Mouse (Mus musculus): ENCODE measurements around the gene Dusp22. TPM values are rescaled to one million over a fixed set of nuclear protein-coding genes. Genes with fewer than 3 reads are reported as not detected.

Dusp22 gene
- total RNA-seq, 2 experiments from 2014 or later, result 4.3 TPM; not detected in 1

Other genes starting within 250 kb of the Dusp22 start
- gene Uqcrfs1, start 114.6 kb upstream of the Dusp22 start, total RNA-seq (2014; fragmentation: Nextera tagmentation), result 153 and 194 TPM in 2 replicates
- 106 and 132 TPM in 2 replicates for gene Uqcrfs1, start 114.6 kb upstream of the Dusp22 start, total RNA-seq (2017)
- 0.96 and 1.0 TPM in 2 replicates for gene Irf4, start 89.2 kb downstream of the Dusp22 start, total RNA-seq (2014; fragmentation: Nextera tagmentation)
- 1.4 TPM in 1 of 2 replicates, not detected in the other for gene Irf4, start 89.2 kb downstream of the Dusp22 start, total RNA-seq (2017)